Mouse (Mus musculus): ENCODE results near the gene Mical2.

DNA sequence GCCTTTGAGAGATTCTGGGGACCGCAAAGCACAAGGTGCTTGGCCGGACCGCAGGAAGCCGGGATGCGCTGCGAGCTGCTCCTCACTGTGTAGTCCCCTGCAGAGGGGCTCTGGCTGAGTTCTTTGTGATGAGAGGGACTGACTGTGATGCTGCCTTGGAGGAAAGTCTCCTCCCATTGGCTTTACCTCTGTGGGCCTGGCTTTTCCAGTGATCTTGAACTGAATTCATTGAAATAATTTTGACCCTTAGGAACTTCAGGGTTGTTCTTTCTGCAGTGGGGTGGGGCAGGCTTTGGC lies 1.6 kb downstream of the Mical2 start:
- TF ChIP-seq CTCF (conservative IDR thresholded peaks at IDR 0.05; ENCODE audit: low read length) (no peak), POU5F1 (IDR thresholded peaks at IDR 0.05; ENCODE audit: borderline replicate concordance, low read length) (no peak), NANOG (IDR thresholded peaks at IDR 0.05; ENCODE audit: borderline replicate concordance, low read length) (no peak)

Measured in E14TG2a.4 (cell line).